Mouse (Mus musculus) liver, embryonic 12.5 days (tissue): Measurements from ENCODE around the gene Tor3a. TPM values are rescaled to one million over a fixed set of nuclear protein-coding genes. Genes with fewer than 3 reads are reported as not detected.

ENCODE experiments used
- ATAC-seq: fragments of 200-750 bp; cut with Nextera tagmentation; 2 replicates; pipeline ENCODE4 v1.8.0; 2017; ENCODE audit warnings: moderate number of reproducible peaks, mild to moderate bottlenecking, moderate library complexity
- H3K27ac ChIP-seq: fragments of 300-500 bp; sonication (generic); 2 replicates; pipeline ENCODE4 v1.5.1; 2016; ENCODE audit warnings: mild to moderate bottlenecking
- H3K27me3 ChIP-seq: fragments of 300-500 bp; sonication (generic); replicated peaks from 2 replicates; pipeline ENCODE4 v1.6.1; 2016; ENCODE audit warnings: mild to moderate bottlenecking, moderate library complexity
- H3K36me3 ChIP-seq: fragments of 300-500 bp; sonication (generic); 2 replicates; pipeline ENCODE4 v1.6.1; 2016; ENCODE audit warnings: mild to moderate bottlenecking, moderate library complexity
- H3K4me1 ChIP-seq: fragments of 300-500 bp; sonication (generic); 2 replicates; pipeline ENCODE4 v1.6.1; 2016
- H3K4me2 ChIP-seq: fragments of 300-500 bp; sonication (generic); 2 replicates; pipeline ENCODE4 v1.6.1; 2016; ENCODE audit warnings: mild to moderate bottlenecking, moderate library complexity
- H3K4me3 ChIP-seq: fragments of 300-500 bp; sonication (generic); 2 replicates; pipeline ENCODE4 v1.5.1; 2016; ENCODE audit warnings: mild to moderate bottlenecking, moderate library complexity
- H3K9ac ChIP-seq: fragments of 300-500 bp; sonication (generic); 2 replicates; pipeline ENCODE4 v1.6.1; 2016; ENCODE audit warnings: mild to moderate bottlenecking, moderate library complexity
- H3K9me3 ChIP-seq: fragments of 300-500 bp; sonication (generic); replicated peaks from 2 replicates; pipeline ENCODE4 v1.6.1; 2016; ENCODE audit warnings: mild to moderate bottlenecking, moderate library complexity
- WGBS: fragments of 180-500 bp; shearing (Covaris S2); methylation state at CpG from one replicate; pipeline ENCODE4 v1.1.7; 2016; ENCODE audit not compliant: insufficient replicate concordance; 5-methylcytosine and 5-hydroxymethylcytosine counted together
- polyA plus RNA-seq: library from polyadenylated mRNA; unstranded; fragments of >200 nt; fragmentation: Nextera tagmentation; extraction: Ambion mirVana; gene quantifications from 2 replicates; pipeline ENCODE4 v1.2.1, GENCODE M21; 2016

The Tor3a gene
- polyA plus RNA-seq, 1 experiment from 2014 or later: 3.3 TPM

DNA sequence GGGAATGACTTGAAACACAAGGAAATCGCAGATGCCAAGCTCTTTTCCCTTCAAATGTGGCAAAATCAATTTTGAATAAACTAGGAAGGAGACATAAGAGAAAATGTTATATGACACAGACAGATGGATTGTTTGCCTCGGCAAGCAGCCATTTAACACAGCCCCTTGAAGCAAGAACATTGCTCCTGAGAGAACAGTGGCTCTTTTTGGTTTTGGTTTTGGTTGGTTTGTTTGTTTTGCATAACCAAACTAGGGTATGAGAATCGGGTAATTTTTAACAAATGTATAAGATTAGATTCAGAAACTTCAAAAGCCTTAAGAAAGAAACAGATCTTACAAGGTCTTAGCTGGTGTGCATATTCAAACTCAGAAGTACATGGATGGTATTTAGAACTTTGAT lies 53.2 kb downstream of the Tor3a start:
- 67% methylated on average over 3 of the region's 3 CpGs for WGBS
- Histone ChIP-seq H3K4me2 (no peak overlapping the region), H3K9me3 (no peaks in the 10 kb centered on the region), H3K4me3 (no peak overlapping the region), H3K9ac (no peak overlapping the region), H3K27me3 (no peaks in the 10 kb centered on the region), H3K27ac (no peak overlapping the region), H3K36me3 (peaks cover 29% of the 10 kb centered on the region), H3K4me1 (peaks cover 43% of the 10 kb centered on the region)
- ATAC-seq: no peak

DNA sequence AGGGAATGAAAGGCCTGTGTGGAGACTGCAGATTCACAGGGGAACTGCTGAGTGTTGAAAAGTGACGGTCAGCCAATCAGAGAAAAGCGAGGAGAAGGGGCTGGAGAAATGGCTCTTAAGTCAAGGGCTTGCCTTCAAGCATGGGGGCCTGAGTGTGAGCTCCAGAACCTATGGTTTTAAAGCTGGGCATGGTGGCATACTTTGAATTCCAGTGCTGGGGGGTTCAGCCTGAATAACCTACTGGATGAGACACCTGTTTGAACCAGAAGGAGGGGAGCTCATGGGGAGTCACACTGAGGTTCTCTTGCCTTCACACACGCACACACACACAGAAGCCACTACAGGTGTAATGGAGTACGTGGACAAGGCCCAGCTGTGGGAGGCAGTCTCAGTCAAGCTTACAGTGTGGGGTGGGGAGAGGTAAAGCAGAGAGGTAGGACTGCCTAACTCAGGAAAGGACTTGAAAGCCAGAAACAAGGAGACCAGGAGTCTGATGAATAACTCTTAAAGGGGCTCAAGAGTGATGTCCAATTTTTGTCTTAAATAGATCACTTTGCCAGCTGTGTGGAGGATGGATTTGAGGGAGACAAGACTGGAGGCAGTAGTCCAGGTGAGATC lies 53.8 kb downstream of the Tor3a start:
- peaks cover 43% of the 10 kb centered on the region for H3K4me1 ChIP-seq
- 88% methylated on average over 4 of the region's 4 CpGs for WGBS
- H3K27me3 ChIP-seq: no peaks in the 10 kb centered on the region
- no peak overlapping the region for H3K9ac ChIP-seq
- no peak for ATAC-seq
- H3K4me3 ChIP-seq: no peak overlapping the region
- H3K27ac ChIP-seq: no peak overlapping the region
- H3K4me2 ChIP-seq: no peak overlapping the region
- no peaks in the 10 kb centered on the region for H3K9me3 ChIP-seq
- H3K36me3 ChIP-seq: peaks cover 23% of the 10 kb centered on the region

DNA sequence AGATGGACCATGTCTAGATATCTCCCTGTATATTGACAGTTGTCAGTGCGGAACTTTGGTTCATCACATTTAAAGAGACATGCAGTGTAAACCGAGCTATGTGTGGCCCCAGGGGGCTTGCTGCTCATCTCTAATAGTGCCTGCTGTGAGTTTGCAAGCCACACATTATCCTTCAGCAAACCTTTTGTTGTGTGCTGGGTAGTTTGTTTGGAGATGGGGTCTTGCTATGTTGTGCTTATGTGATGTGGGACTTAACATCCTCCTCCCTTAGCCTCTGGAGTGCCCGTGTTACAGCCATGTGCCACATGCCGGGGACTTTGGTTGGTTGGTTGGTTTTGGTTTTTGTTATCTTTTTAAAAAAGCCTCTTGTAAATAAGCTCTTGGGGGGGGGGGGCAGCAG lies 56.3 kb downstream of the Tor3a start:
- H3K9ac ChIP-seq: no peak overlapping the region
- 31% methylated on average over 4 of the region's 4 CpGs for WGBS
- peak overlapping the region; percentile 65 for H3K4me2 ChIP-seq
- H3K36me3 ChIP-seq: peaks cover 7% of the 10 kb centered on the region; the same call in 1 of the 2 replicates
- H3K27ac ChIP-seq: no peak overlapping the region
- no peak for ATAC-seq
- H3K27me3 ChIP-seq: no peaks in the 10 kb centered on the region
- H3K4me3 ChIP-seq: no peak overlapping the region
- no peaks in the 10 kb centered on the region for H3K9me3 ChIP-seq
- peaks cover 59% of the 10 kb centered on the region for H3K4me1 ChIP-seq

- WGBS: 14% methylated on average over 12 of the region's 12 CpGs
- peak overlapping the region; percentile 58 for H3K9ac ChIP-seq
- H3K4me3 ChIP-seq: peak overlapping the region; percentile 37
Measured at GRCm38 (mm10) chr1:156616989-156617598, 57.1 kb downstream of the Tor3a start.

GRCm38 (mm10) chr1:156615381-156616133 lies 58.6 kb downstream of the Tor3a start:
- H3K27ac ChIP-seq: peak overlapping the region; percentile 84
- no peaks in the 10 kb centered on the region for H3K9me3 ChIP-seq
- WGBS: 6% methylated on average over 13 of the region's 13 CpGs
- no peaks in the 10 kb centered on the region for H3K27me3 ChIP-seq
- H3K9ac ChIP-seq: peak overlapping the region; percentile 69
- H3K4me3 ChIP-seq: peak overlapping the region; percentile 62
- peak; percentile 87 for ATAC-seq
- peaks cover 63% of the 10 kb centered on the region for H3K4me1 ChIP-seq
- peak overlapping the region; percentile 92 for H3K4me2 ChIP-seq
- H3K36me3 ChIP-seq: 0 out of 2 replicates have a peak, but pooled peaks cover 5% of the 10 kb centered on the region

More at GRCm38 (mm10) chr1:156616989-156617598, 57.1 kb downstream of the Tor3a start:
- Histone ChIP-seq H3K36me3 (peaks cover under 1% of the 10 kb centered on the region; the same call in 1 of the 2 replicates), H3K27ac (peak overlapping the region; percentile 64), H3K4me2 (peak overlapping the region; percentile 65), H3K4me1 (peaks cover 59% of the 10 kb centered on the region), H3K9me3 (no peaks in the 10 kb centered on the region), H3K27me3 (no peaks in the 10 kb centered on the region)
- ATAC-seq: peak; percentile 47; the same call in 1 of the 2 replicates

GRCm38 (mm10) chr1:156614710-156615109 lies 59.4 kb downstream of the Tor3a start:
- H3K27me3 ChIP-seq: no peaks in the 10 kb centered on the region
- H3K4me3 ChIP-seq: no peak overlapping the region
- H3K9me3 ChIP-seq: no peaks in the 10 kb centered on the region
- H3K4me2 ChIP-seq: peak overlapping the region; percentile 92; the same call in 1 of the 2 replicates
- no peak for ATAC-seq
- H3K36me3 ChIP-seq: 0 out of 2 replicates have a peak, but pooled peaks cover 5% of the 10 kb centered on the region
- H3K9ac ChIP-seq: no peak overlapping the region
- 60% methylated on average over 1 of the region's 1 CpGs for WGBS
- no peak overlapping the region for H3K27ac ChIP-seq
- H3K4me1 ChIP-seq: peaks cover 70% of the 10 kb centered on the region

DNA sequence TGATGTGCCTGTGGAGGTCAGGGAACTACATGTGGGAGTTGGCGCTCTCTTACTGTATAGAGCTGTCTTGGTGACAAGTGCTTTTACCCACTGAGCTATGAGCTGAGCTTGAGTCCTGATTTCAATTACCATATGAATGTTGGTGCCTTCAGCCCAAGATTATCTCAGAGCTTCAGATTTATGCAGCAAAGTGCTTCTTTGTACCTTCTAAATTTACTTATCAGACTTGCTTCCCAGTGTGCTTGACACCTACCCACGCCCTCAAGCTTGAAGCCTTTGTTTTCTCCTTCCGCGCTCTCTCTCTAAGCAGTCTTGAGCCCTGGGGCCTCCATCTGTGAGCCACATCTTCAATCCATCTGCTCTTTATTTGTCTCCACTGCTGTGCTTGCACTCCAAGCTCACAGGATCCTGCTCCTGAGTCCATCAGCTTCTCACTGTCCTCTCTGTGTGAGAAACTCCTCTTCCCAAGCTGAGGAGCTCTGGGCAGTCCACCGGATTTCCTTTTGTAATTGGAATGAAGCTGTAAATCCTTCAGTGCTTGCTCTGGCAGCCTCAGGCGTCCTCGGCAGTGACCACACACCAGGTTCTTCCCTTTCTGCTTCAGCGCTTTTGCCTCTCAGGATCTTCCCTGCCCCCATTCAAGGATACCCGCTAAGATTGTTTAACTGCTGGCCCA lies 60.2 kb downstream of the Tor3a start:
- Histone ChIP-seq H3K27me3 (no peaks in the 10 kb centered on the region), H3K4me3 (no peak overlapping the region), H3K36me3 (0 out of 2 replicates have a peak, but pooled peaks cover 5% of the 10 kb centered on the region), H3K4me1 (peaks cover 70% of the 10 kb centered on the region), H3K9me3 (no peaks in the 10 kb centered on the region), H3K27ac (peak overlapping the region; percentile 57), H3K9ac (no peak overlapping the region), H3K4me2 (no peak overlapping the region)
- ATAC-seq: no peak
- WGBS: 33% methylated on average over 9 of the region's 9 CpGs

- Histone ChIP-seq H3K4me1 (peaks cover 50% of the 10 kb centered on the region), H3K9ac (no peak overlapping the region), H3K36me3 (0 out of 2 replicates have a peak, but pooled peaks cover 5% of the 10 kb centered on the region), H3K4me3 (no peak overlapping the region), H3K4me2 (no peak overlapping the region), H3K9me3 (no peaks in the 10 kb centered on the region), H3K27me3 (no peaks in the 10 kb centered on the region), H3K27ac (0 out of 2 replicates have a peak overlapping the region, but pooled peaks have one; percentile 28)
- ATAC-seq: peak; percentile 46; the same call in 1 of the 2 replicates
- WGBS: 24% methylated on average over 1 of the region's 1 CpGs
Measured at GRCm38 (mm10) chr1:156610257-156610656, 63.9 kb downstream of the Tor3a start.

GRCm38 (mm10) chr1:156608496-156608895 lies 65.7 kb downstream of the Tor3a start:
- 82% methylated on average over 2 of the region's 2 CpGs for WGBS
- H3K36me3 ChIP-seq: 0 out of 2 replicates have a peak, but pooled peaks cover 5% of the 10 kb centered on the region
- no peak overlapping the region for H3K27ac ChIP-seq
- no peak overlapping the region for H3K9ac ChIP-seq
- H3K9me3 ChIP-seq: no peaks in the 10 kb centered on the region
- peaks cover 42% of the 10 kb centered on the region for H3K4me1 ChIP-seq
- no peaks in the 10 kb centered on the region for H3K27me3 ChIP-seq
- no peak for ATAC-seq
- no peak overlapping the region for H3K4me3 ChIP-seq
- H3K4me2 ChIP-seq: no peak overlapping the region

DNA sequence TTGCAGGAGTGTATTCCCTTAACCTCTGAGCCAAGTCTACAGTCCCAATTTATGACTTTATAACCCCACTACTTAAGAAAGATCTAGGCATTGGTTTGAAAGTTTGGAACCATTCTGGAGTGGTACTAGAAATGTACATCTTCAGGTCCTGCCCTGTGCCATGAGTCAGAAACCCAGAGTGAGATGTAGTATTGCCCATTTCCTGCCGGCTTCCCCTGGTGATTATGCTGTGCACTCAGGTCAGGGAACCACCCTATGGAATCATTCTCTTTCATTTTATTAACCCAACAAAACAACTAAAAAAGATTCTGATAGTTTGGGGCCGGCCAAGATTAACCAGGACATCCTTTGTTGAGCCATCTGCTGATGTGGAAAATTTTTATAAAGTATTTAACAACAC lies 68.2 kb downstream of the Tor3a start:
- Histone ChIP-seq H3K27ac (no peak overlapping the region), H3K4me2 (no peak overlapping the region), H3K4me3 (no peak overlapping the region), H3K4me1 (peaks cover 41% of the 10 kb centered on the region), H3K9ac (no peak overlapping the region), H3K27me3 (no peaks in the 10 kb centered on the region), H3K9me3 (no peaks in the 10 kb centered on the region), H3K36me3 (no peaks in the 10 kb centered on the region)
- no peak for ATAC-seq
- WGBS: 70% methylated on average over 2 of the region's 2 CpGs

DNA sequence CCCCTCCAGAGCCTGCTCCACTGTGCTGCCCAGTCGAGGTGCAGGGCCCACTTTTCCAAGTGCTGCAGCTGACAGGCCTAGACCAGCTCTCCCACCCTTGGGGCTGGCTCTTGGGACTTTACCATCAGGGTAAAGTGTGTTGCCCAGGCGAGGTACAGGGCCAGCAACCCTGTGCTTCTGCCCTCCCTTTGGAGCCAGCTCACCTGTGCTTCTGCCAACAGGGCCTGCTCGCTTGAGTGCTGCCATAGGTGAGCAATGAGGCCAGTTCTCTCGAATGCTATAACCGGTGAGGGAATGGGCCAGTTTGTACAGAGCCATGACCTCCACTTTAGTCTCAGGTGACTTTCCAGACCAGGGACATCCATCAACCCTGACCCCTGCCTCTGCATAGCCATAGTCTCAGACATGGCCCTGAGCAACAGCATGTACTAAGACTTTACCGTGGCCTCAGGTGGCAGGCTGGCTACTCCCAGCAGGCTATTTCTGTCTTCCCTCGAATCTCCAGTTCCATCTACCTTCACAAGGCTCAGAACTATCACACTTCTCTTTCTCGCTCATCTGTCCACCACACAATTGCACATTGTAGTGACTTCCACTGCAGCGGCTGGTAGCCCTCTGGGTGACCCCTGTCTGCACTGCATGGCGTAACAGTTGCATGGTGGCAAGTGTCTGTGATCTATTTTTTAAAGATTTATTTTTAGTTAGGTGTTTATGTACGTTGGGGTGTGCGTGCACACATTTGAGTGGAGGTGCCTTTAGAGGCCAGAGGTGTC lies 68.9 kb downstream of the Tor3a start:
- Histone ChIP-seq H3K27ac (no peak overlapping the region), H3K36me3 (no peaks in the 10 kb centered on the region), H3K9ac (no peak overlapping the region), H3K4me3 (no peak overlapping the region), H3K4me1 (peaks cover 34% of the 10 kb centered on the region), H3K4me2 (no peak overlapping the region), H3K9me3 (no peaks in the 10 kb centered on the region), H3K27me3 (no peaks in the 10 kb centered on the region)
- 67% methylated on average over 12 of the region's 12 CpGs for WGBS
- peak; percentile 32; the same call in 1 of the 2 replicates for ATAC-seq
